Mouse (Mus musculus) intestine, embryonic 15.5 days (tissue): ENCODE data around the gene Ptprg. TPM values are rescaled to one million over a fixed set of nuclear protein-coding genes. Genes with fewer than 3 reads are reported as not detected.

ENCODE experiments used
- ATAC-seq: fragments of 200-750 bp; cut with Nextera tagmentation; 2 replicates; pipeline ENCODE4 v1.8.0; 2017; ENCODE audit warnings: moderate TSS enrichment, moderate library complexity
- H3K27ac ChIP-seq: fragments of 300-500 bp; sonication (generic); 2 replicates; pipeline ENCODE4 v1.5.1; 2015; ENCODE audit warnings: mild to moderate bottlenecking, inconsistent platforms
- H3K27me3 ChIP-seq: fragments of 300-500 bp; sonication (generic); replicated peaks from 2 replicates; pipeline ENCODE4 v1.6.1; 2015; ENCODE audit warnings: inconsistent platforms
- H3K36me3 ChIP-seq: fragments of 300-500 bp; sonication (generic); 2 replicates; pipeline ENCODE4 v1.6.1; 2015; ENCODE audit warnings: inconsistent platforms
- H3K4me1 ChIP-seq: fragments of 300-500 bp; sonication (generic); replicated peaks from 2 replicates; pipeline ENCODE4 v1.6.1; 2015; ENCODE audit warnings: inconsistent platforms
- H3K4me2 ChIP-seq: fragments of 300-500 bp; sonication (generic); replicated peaks from 2 replicates; pipeline ENCODE4 v1.6.1; 2015; ENCODE audit warnings: mild to moderate bottlenecking, inconsistent platforms
- H3K4me3 ChIP-seq: fragments of 300-500 bp; sonication (generic); replicated peaks from 2 replicates; pipeline ENCODE4 v1.5.1; 2015; ENCODE audit warnings: inconsistent platforms
- H3K9ac ChIP-seq: fragments of 300-500 bp; sonication (generic); 2 replicates; pipeline ENCODE4 v1.6.1; 2015; ENCODE audit warnings: inconsistent platforms
- H3K9me3 ChIP-seq: fragments of 300-500 bp; sonication (generic); 2 replicates; pipeline ENCODE4 v1.6.1; 2016; ENCODE audit warnings: inconsistent platforms
- WGBS: fragments of 180-500 bp; shearing (Covaris S2); methylation state at CpG from one replicate; pipeline ENCODE4 v1.1.7; 2015; 5-methylcytosine and 5-hydroxymethylcytosine counted together
- polyA plus RNA-seq: library from polyadenylated mRNA; unstranded; fragments of >200 nt; fragmentation: Nextera tagmentation; extraction: Ambion mirVana; gene quantifications from 2 replicates; pipeline ENCODE4 v1.2.1, GENCODE M21; 2015

The Ptprg gene
- polyA plus RNA-seq, 1 experiment from 2014 or later: 18.7 TPM

DNA sequence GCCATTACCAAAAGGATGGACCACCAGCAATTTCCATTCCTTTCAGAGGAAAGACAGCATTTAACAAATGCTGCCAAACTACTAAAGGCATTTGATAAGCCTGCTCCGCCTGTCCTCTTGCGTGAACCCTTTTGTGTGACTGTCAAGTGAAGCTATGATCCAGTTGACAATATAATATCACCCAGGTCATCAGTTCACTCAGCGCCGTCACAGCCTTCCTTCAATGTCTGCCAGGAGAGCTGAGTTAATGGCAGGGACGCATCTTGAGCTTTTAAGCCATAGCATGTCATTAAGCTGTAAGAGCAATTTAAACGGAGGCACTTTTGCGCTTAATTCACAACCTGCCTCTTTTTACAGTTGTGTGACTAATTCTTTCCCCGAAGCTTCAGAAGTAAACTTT, 565.9 kb downstream of the Ptprg start:
- Histone ChIP-seq H3K4me3 (no peak overlapping the region), H3K4me2 (no peak overlapping the region), H3K27ac (no peak overlapping the region), H3K9me3 (no peaks in the 10 kb centered on the region), H3K27me3 (no peaks in the 10 kb centered on the region), H3K9ac (no peak overlapping the region), H3K4me1 (no peaks in the 10 kb centered on the region), H3K36me3 (no peaks in the 10 kb centered on the region)
- ATAC-seq: no peak
- WGBS: 71% methylated on average over 8 of the region's 8 CpGs

- ATAC-seq: no peak
- no peak overlapping the region for H3K27ac ChIP-seq
- 96% methylated on average over 7 of the region's 7 CpGs for WGBS
Measured at GRCm38 (mm10) chr14:12121906-12122305, 568.6 kb downstream of the Ptprg start.

DNA sequence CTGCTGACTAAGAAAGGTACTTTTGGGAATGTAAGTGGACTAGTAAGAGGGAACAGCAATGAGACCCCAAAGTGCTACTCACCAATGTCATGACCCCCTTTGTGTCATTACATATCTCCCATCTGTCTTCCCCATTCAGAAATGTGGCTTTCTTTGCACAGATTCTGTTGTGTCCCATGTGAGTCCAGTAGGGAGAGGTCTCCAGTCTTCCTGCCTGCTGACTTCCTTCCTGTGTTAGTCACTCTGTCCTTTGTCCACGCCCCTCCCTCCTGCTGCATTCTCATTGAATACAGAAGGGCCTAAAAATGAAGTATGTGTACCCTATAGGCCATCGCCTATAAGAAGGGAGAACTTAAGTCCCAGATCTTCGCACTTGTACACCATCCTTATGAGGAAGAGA, 571.4 kb downstream of the Ptprg start:
- Histone ChIP-seq H3K4me3 (no peak overlapping the region), H3K9ac (no peak overlapping the region), H3K36me3 (no peaks in the 10 kb centered on the region), H3K4me1 (no peaks in the 10 kb centered on the region), H3K4me2 (no peak overlapping the region), H3K9me3 (no peaks in the 10 kb centered on the region), H3K27me3 (no peaks in the 10 kb centered on the region), H3K27ac (no peak overlapping the region)
- 89% methylated on average over 3 of the region's 3 CpGs for WGBS
- no peak for ATAC-seq

More at GRCm38 (mm10) chr14:12121906-12122305, 568.6 kb downstream of the Ptprg start:
- Histone ChIP-seq H3K4me2 (no peak overlapping the region), H3K9me3 (no peaks in the 10 kb centered on the region), H3K27me3 (no peaks in the 10 kb centered on the region), H3K36me3 (no peaks in the 10 kb centered on the region), H3K9ac (no peak overlapping the region), H3K4me1 (no peaks in the 10 kb centered on the region), H3K4me3 (no peak overlapping the region)

GRCm38 (mm10) chr14:12127951-12128350, 574.6 kb downstream of the Ptprg start:
- Histone ChIP-seq H3K9ac (no peak overlapping the region), H3K27ac (no peak overlapping the region), H3K9me3 (no peaks in the 10 kb centered on the region), H3K4me2 (no peak overlapping the region), H3K36me3 (no peaks in the 10 kb centered on the region), H3K27me3 (no peaks in the 10 kb centered on the region), H3K4me3 (no peak overlapping the region), H3K4me1 (no peaks in the 10 kb centered on the region)
- 90% methylated on average over 3 of the region's 3 CpGs for WGBS
- ATAC-seq: no peak

GRCm38 (mm10) chr14:12132046-12132615, 578.8 kb downstream of the Ptprg start:
- H3K9me3 ChIP-seq: no peaks in the 10 kb centered on the region
- H3K4me2 ChIP-seq: no peak overlapping the region
- H3K27ac ChIP-seq: no peak overlapping the region
- H3K4me1 ChIP-seq: no peaks in the 10 kb centered on the region
- no peaks in the 10 kb centered on the region for H3K36me3 ChIP-seq
- no peak overlapping the region for H3K9ac ChIP-seq
- H3K4me3 ChIP-seq: no peak overlapping the region
- ATAC-seq: no peak
- no peaks in the 10 kb centered on the region for H3K27me3 ChIP-seq
- WGBS: 57% methylated on average over 7 of the region's 7 CpGs

DNA sequence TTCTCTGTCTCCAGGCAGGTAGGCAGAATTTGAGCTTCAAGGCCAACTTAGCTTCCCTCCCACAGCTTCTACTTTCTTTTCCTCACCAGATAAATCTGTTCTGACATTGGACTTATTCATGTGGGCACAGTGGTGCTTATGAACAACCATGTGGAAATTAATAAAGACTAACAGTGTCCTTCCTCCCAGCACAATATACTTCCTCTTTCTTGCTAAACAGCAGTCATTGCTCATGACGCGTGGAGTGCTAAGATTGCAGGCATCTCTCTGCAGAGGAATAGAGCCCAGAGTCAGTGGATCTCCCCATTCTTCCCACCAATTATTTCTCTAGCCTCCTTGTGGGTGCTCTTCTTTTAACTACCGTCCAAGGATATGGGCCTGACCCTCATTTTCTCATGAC, 579.8 kb downstream of the Ptprg start:
- 70% methylated on average over 3 of the region's 3 CpGs for WGBS
- Histone ChIP-seq H3K27ac (no peak overlapping the region), H3K27me3 (no peaks in the 10 kb centered on the region), H3K4me2 (no peak overlapping the region), H3K9ac (no peak overlapping the region), H3K4me3 (no peak overlapping the region), H3K36me3 (no peaks in the 10 kb centered on the region), H3K9me3 (no peaks in the 10 kb centered on the region), H3K4me1 (no peaks in the 10 kb centered on the region)
- no peak for ATAC-seq

- no peaks in the 10 kb centered on the region for H3K36me3 ChIP-seq
- H3K9me3 ChIP-seq: no peaks in the 10 kb centered on the region
- 76% methylated on average over 4 of the region's 4 CpGs for WGBS
- no peak overlapping the region for H3K4me2 ChIP-seq
- H3K27ac ChIP-seq: no peak overlapping the region
- H3K9ac ChIP-seq: no peak overlapping the region
- no peak overlapping the region for H3K4me3 ChIP-seq
- no peaks in the 10 kb centered on the region for H3K27me3 ChIP-seq
- no peak for ATAC-seq
- no peaks in the 10 kb centered on the region for H3K4me1 ChIP-seq
Measured at GRCm38 (mm10) chr14:12134504-12134903, 581.2 kb downstream of the Ptprg start.

DNA sequence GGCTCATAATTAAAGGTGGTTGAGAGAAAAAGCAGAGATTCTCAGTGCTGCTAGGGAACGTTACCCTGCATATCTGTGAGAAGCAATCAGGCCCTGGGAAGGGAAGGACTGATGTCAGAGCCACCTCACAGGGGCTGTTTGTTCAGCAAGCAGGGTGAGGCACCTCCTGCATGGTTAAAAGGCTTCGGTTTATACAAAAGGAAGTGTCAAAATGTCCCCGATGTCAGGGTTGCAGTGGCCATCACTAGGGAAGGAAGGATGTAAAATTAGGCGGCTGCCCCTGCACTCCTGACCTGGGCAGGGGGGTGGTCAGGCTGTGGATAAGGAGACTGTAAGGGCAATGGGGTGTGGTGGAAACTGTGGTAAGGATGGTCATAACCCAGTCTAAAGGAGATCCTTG, 583.2 kb downstream of the Ptprg start:
- no peak for ATAC-seq
- Histone ChIP-seq H3K4me1 (no peaks in the 10 kb centered on the region), H3K27ac (no peak overlapping the region)

GRCm38 (mm10) chr14:12139643-12140481, 586.5 kb downstream of the Ptprg start:
- Histone ChIP-seq H3K4me3 (no peak overlapping the region), H3K4me2 (no peak overlapping the region), H3K27me3 (no peaks in the 10 kb centered on the region), H3K27ac (no peak overlapping the region), H3K9ac (no peak overlapping the region), H3K4me1 (no peaks in the 10 kb centered on the region), H3K9me3 (no peaks in the 10 kb centered on the region), H3K36me3 (no peaks in the 10 kb centered on the region)
- WGBS: 41% methylated on average over 18 of the region's 18 CpGs
- peak; percentile 51 for ATAC-seq

More for the DNA sequence above, 583.2 kb downstream of the Ptprg start:
- no peak overlapping the region for H3K4me3 ChIP-seq
- H3K4me2 ChIP-seq: no peak overlapping the region
- H3K9me3 ChIP-seq: no peaks in the 10 kb centered on the region
- no peaks in the 10 kb centered on the region for H3K36me3 ChIP-seq
- WGBS: 55% methylated on average over 4 of the region's 4 CpGs
- H3K9ac ChIP-seq: no peak overlapping the region
- H3K27me3 ChIP-seq: no peaks in the 10 kb centered on the region

DNA sequence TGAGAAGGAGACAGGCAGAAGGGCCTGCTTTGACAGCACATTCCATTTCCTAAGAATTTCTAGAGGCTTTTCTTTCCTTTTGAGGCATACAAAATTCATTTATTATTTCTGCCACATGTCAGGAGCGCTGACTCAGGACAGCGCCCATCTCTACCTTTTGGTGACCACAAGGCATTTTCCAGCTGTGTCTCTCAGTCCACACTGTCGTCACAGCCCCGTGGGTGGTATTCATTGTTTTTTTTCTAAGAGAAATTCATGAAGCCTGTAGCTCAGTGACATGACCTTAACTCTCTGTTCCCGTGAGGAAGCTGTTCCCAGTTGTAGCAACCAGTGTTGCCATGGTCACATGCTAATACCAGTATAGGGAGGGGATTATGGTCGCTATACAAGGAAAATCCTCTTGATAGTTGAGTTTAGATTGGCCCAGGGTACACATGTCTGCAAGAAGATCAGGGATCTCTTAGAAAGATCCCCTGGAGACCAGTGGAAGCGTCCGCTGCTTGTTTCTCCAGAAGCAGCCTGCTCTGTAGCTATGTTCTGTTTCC, 590.7 kb downstream of the Ptprg start:
- no peak overlapping the region for H3K27ac ChIP-seq
- H3K9ac ChIP-seq: no peak overlapping the region
- no peaks in the 10 kb centered on the region for H3K9me3 ChIP-seq
- no peaks in the 10 kb centered on the region for H3K4me1 ChIP-seq
- 69% methylated on average over 8 of the region's 8 CpGs for WGBS
- no peak for ATAC-seq
- H3K27me3 ChIP-seq: no peaks in the 10 kb centered on the region
- H3K36me3 ChIP-seq: no peaks in the 10 kb centered on the region
- H3K4me2 ChIP-seq: no peak overlapping the region
- no peak overlapping the region for H3K4me3 ChIP-seq

- H3K36me3 ChIP-seq: no peaks in the 10 kb centered on the region
- no peaks in the 10 kb centered on the region for H3K9me3 ChIP-seq
- ATAC-seq: no peak
- H3K4me3 ChIP-seq: no peak overlapping the region
- no peaks in the 10 kb centered on the region for H3K4me1 ChIP-seq
- H3K9ac ChIP-seq: no peak overlapping the region
- H3K27ac ChIP-seq: no peak overlapping the region
- WGBS: 95% methylated on average over 3 of the region's 3 CpGs
- H3K27me3 ChIP-seq: no peaks in the 10 kb centered on the region
- H3K4me2 ChIP-seq: no peak overlapping the region
Measured at GRCm38 (mm10) chr14:12145919-12146318, 592.6 kb downstream of the Ptprg start.

DNA sequence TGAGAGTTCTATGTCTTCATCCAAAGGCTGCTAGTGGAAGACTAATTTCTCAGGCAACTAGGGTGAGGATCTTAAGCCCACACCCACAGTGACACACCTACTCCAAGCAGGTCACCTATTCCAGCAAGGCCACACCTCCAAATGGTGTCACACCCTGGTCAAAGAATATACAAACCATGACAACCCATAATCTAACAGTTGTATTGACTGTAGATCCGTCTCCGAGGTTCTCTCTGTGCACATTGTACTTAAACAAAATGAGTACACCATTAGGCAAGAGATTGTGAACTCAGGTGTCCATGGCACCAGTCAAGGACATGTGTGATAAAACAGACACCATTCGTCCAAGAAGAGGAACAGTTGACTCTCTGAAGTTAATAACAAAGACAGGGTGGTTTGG, 596.2 kb downstream of the Ptprg start:
- ATAC-seq: no peak
- Histone ChIP-seq H3K4me2 (no peak overlapping the region), H3K9ac (no peak overlapping the region), H3K9me3 (no peaks in the 10 kb centered on the region), H3K4me1 (no peaks in the 10 kb centered on the region), H3K4me3 (no peak overlapping the region), H3K27me3 (no peaks in the 10 kb centered on the region), H3K27ac (no peak overlapping the region), H3K36me3 (no peaks in the 10 kb centered on the region)
- WGBS: 74% methylated on average over 3 of the region's 3 CpGs

- no peak overlapping the region for H3K27ac ChIP-seq
- no peaks in the 10 kb centered on the region for H3K9me3 ChIP-seq
- no peak overlapping the region for H3K4me3 ChIP-seq
- 45% methylated on average over 3 of the region's 3 CpGs for WGBS
- ATAC-seq: peak; percentile 62; the same call in 1 of the 2 replicates
- H3K9ac ChIP-seq: no peak overlapping the region
- no peaks in the 10 kb centered on the region for H3K36me3 ChIP-seq
- H3K4me1 ChIP-seq: no peaks in the 10 kb centered on the region
- H3K27me3 ChIP-seq: no peaks in the 10 kb centered on the region
- no peak overlapping the region for H3K4me2 ChIP-seq
Measured at GRCm38 (mm10) chr14:12151927-12152326, 598.6 kb downstream of the Ptprg start.
